Mouse (Mus musculus) urinary bladder, adult 18-20 months (tissue): ENCODE data around the gene Erich6.

Source experiments
- DNase-seq, 2 experiments: peaks; one replicate each; pipeline ENCODE4 v3.0.0; 2022; ENCODE audit warnings: low spot score in 2 of 2, mixed read lengths in 2 of 2

The Erich6 gene

GRCm38 (mm10) chr3:58636406-58637295 lies at the start of gene Erich6:
Gene Erich6, minus strand, starts transcription at chr3:58637207.
- DNase-seq = peak in 1 of 2 experiments; percentile 21

GRCm38 (mm10) chr3:58686206-58686921 lies 49.4 kb upstream of the Erich6 start:
- DNase-seq = no peak

- no peak for DNase-seq
Observed at GRCm38 (mm10) chr3:58685396-58685795, 48.4 kb upstream of the Erich6 start.

- no peak for DNase-seq
Observed at GRCm38 (mm10) chr3:58683346-58683745, 46.3 kb upstream of the Erich6 start.

GRCm38 (mm10) chr3:58682336-58682735 lies 45.3 kb upstream of the Erich6 start:
- no peak for DNase-seq

- no peak for DNase-seq
Observed at GRCm38 (mm10) chr3:58681831-58682230, 44.8 kb upstream of the Erich6 start.

GRCm38 (mm10) chr3:58680943-58681637 lies 44.1 kb upstream of the Erich6 start:
- DNase-seq = no peak

- DNase-seq = no peak
Observed at GRCm38 (mm10) chr3:58679996-58680395, 43.0 kb upstream of the Erich6 start.

GRCm38 (mm10) chr3:58678905-58679304 lies 41.9 kb upstream of the Erich6 start:
- DNase-seq = no peak

- DNase-seq = no peak
Observed at GRCm38 (mm10) chr3:58678384-58678783, 41.4 kb upstream of the Erich6 start.

- DNase-seq = no peak
Observed at GRCm38 (mm10) chr3:58677615-58678014, 40.6 kb upstream of the Erich6 start.

GRCm38 (mm10) chr3:58673295-58673694 lies 36.3 kb upstream of the Erich6 start:
- DNase-seq = no peak

GRCm38 (mm10) chr3:58672481-58673183 lies 35.6 kb upstream of the Erich6 start:
- DNase-seq = no peak

- no peak for DNase-seq
Observed at GRCm38 (mm10) chr3:58671616-58672250, 34.7 kb upstream of the Erich6 start.

- no peak for DNase-seq
Observed at GRCm38 (mm10) chr3:58663970-58664369, 27.0 kb upstream of the Erich6 start.

- DNase-seq = no peak
Observed at GRCm38 (mm10) chr3:58660636-58661035, 23.6 kb upstream of the Erich6 start.

GRCm38 (mm10) chr3:58657356-58657755 lies 20.3 kb upstream of the Erich6 start:
- peak in 1 of 2 experiments; percentile 23 for DNase-seq

- DNase-seq = peak; percentile 16 to 28
Observed at GRCm38 (mm10) chr3:58655362-58656130, 18.5 kb upstream of the Erich6 start.

- no peak for DNase-seq
Observed at GRCm38 (mm10) chr3:58653907-58654306, 16.9 kb upstream of the Erich6 start.

GRCm38 (mm10) chr3:58650328-58650727 lies 13.3 kb upstream of the Erich6 start:
- no peak for DNase-seq
